Mouse (Mus musculus): ENCODE results near the gene Mcub. TPM values are rescaled to one million over a fixed set of nuclear protein-coding genes. Genes with fewer than 3 reads are reported as not detected.

Gene Mcub
- polyA plus RNA-seq, 1 experiment from 2014 or later: 4.1 TPM

DNA sequence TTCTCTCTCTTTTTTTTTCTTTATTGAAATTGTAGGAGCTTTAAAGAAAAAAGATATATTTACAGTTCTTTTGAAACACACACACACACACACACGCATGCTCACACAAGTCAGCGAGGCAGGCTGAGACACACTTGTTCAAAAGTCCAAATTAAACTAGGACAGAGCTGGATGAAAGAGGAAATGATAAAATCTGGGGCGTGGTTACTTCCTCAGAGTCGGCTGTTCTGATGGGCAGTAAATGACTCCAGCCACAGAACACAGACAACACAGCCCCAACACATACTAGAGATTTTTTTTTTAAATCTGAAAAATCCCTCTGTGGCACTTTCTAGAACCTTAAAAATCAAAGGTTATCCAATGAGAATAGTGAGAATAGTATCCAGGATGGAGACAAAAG, 26.2 kb downstream of the Mcub start:
- WGBS: 41% methylated on average over 4 of the region's 4 CpGs

DNA sequence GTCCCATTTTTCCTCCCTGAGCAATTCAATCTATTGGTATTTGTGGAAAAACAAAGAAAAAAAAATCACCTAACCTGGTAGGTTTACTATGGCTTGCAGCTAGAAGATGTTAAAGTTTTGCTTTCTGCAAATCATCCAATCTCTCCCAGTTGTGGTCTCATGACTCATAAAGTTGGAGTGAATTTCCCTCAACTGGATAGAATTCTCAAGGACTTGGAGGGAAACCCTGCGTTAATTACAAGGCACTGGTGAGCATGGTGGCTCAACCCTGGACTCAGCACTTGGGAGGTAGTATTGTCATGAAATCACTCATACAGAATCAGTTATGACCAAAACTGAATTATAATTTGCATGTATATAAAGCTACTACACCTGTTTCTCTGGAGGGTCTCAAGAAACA, 28.7 kb downstream of the Mcub start:
- Histone ChIP-seq H3K4me1 (replicated peaks; ENCODE audit: control insufficient read depth, insufficient read depth, low read length) (no peaks in the 10 kb centered on the region), H3K27me3 (replicated peaks; ENCODE audit: control insufficient read depth, insufficient read depth, low read length) (no peaks in the 10 kb centered on the region), H3K4me3 (ENCODE audit: low read depth, low read length) (no peak overlapping the region), H3K36me3 (ENCODE audit: control insufficient read depth, insufficient read depth) (no peaks in the 10 kb centered on the region), H3K9ac (ENCODE audit: low read depth, low read length) (no peak overlapping the region), H3K4me2 (replicated peaks; ENCODE audit: low read depth) (no peak overlapping the region), H3K9me3 (ENCODE audit: control insufficient read depth) (no peaks in the 10 kb centered on the region), H3K27ac (ENCODE audit: low read depth, low read length) (no peak overlapping the region)
- no peak for ATAC-seq
- 92% methylated on average over 1 of the region's 1 CpGs for WGBS
- no peak for TF ChIP-seq CTCF (IDR thresholded peaks at IDR 0.05; ENCODE audit: low read depth)

More for the DNA sequence above, 26.2 kb downstream of the Mcub start:
- no peak overlapping the region for H3K9ac ChIP-seq (ENCODE audit: low read depth, low read length)
- no peaks in the 10 kb centered on the region for H3K4me1 ChIP-seq (replicated peaks; ENCODE audit: control insufficient read depth, insufficient read depth, low read length)
- no peak overlapping the region for H3K4me3 ChIP-seq (ENCODE audit: low read depth, low read length)
- H3K27me3 ChIP-seq (replicated peaks; ENCODE audit: control insufficient read depth, insufficient read depth, low read length): no peaks in the 10 kb centered on the region
- no peak for TF ChIP-seq CTCF (IDR thresholded peaks at IDR 0.05; ENCODE audit: low read depth)
- no peaks in the 10 kb centered on the region for H3K36me3 ChIP-seq (ENCODE audit: control insufficient read depth, insufficient read depth)
- no peaks in the 10 kb centered on the region for H3K9me3 ChIP-seq (ENCODE audit: control insufficient read depth)
- no peak overlapping the region for H3K27ac ChIP-seq (ENCODE audit: low read depth, low read length)
- no peak for ATAC-seq
- no peak overlapping the region for H3K4me2 ChIP-seq (replicated peaks; ENCODE audit: low read depth)

DNA sequence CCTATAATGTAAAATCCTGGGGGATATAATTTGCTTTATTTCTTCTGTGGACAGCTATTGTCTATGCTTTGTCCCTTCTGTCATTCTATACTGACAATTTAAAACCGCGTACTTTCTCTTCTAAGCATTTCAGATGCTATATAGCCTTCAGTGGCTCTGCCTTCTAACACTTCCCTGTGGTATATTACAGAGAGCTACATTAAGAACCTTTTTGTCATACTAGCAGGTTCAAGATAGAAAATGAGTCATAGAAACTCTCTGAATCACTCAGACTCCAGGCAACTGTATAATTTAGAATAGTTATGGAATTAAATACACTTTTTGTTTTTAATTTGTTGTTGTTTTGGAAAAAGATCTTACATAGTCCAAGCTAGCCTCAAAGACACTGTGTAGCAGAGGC, 29.2 kb downstream of the Mcub start:
- TF ChIP-seq CTCF (IDR thresholded peaks at IDR 0.05; ENCODE audit: low read depth): no peak
- no peak for ATAC-seq
- no peak overlapping the region for H3K4me3 ChIP-seq (ENCODE audit: low read depth, low read length)
- 93% methylated on average over 2 of the region's 2 CpGs for WGBS
- H3K27me3 ChIP-seq (replicated peaks; ENCODE audit: control insufficient read depth, insufficient read depth, low read length): no peaks in the 10 kb centered on the region
- no peak overlapping the region for H3K4me2 ChIP-seq (replicated peaks; ENCODE audit: low read depth)
- no peak overlapping the region for H3K27ac ChIP-seq (ENCODE audit: low read depth, low read length)
- H3K4me1 ChIP-seq (replicated peaks; ENCODE audit: control insufficient read depth, insufficient read depth, low read length): no peaks in the 10 kb centered on the region
- H3K9ac ChIP-seq (ENCODE audit: low read depth, low read length): no peak overlapping the region
- no peaks in the 10 kb centered on the region for H3K36me3 ChIP-seq (ENCODE audit: control insufficient read depth, insufficient read depth)
- no peaks in the 10 kb centered on the region for H3K9me3 ChIP-seq (ENCODE audit: control insufficient read depth)

- Histone ChIP-seq H3K27me3 (replicated peaks; ENCODE audit: control insufficient read depth, insufficient read depth, low read length) (no peaks in the 10 kb centered on the region), H3K9me3 (ENCODE audit: control insufficient read depth) (no peaks in the 10 kb centered on the region), H3K4me1 (replicated peaks; ENCODE audit: control insufficient read depth, insufficient read depth, low read length) (no peaks in the 10 kb centered on the region), H3K36me3 (ENCODE audit: control insufficient read depth, insufficient read depth) (no peaks in the 10 kb centered on the region), H3K9ac (ENCODE audit: low read depth, low read length) (no peak overlapping the region), H3K27ac (ENCODE audit: low read depth, low read length) (no peak overlapping the region), H3K4me2 (replicated peaks; ENCODE audit: low read depth) (no peak overlapping the region), H3K4me3 (ENCODE audit: low read depth, low read length) (no peak overlapping the region)
- ATAC-seq: no peak
- no peak for TF ChIP-seq CTCF (IDR thresholded peaks at IDR 0.05; ENCODE audit: low read depth)
- 72% methylated on average over 7 of the region's 7 CpGs for WGBS
Measured at GRCm38 (mm10) chr3:129939058-129939457, 30.9 kb downstream of the Mcub start.

DNA sequence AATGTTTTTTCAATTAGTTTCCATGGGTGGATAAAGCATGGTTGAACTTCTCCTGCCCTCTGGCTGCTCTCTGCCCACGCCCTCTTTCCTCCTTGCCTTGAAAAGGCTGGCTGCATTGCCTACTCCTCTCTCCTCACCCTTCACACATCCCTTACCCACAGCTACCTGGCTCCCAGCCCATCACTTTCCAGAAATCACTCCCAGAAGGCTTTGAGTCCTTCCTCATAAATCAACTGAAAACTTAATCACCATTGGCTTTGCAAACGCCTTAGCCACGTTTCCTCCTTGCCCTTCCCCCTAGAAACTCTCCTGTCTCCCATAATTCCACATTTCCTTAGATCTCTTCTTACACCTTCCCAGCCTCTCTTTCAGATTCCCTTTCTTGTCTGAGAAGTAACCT, 32.2 kb downstream of the Mcub start:
- no peak for ATAC-seq
- H3K36me3 ChIP-seq (ENCODE audit: control insufficient read depth, insufficient read depth): no peaks in the 10 kb centered on the region
- H3K4me2 ChIP-seq (replicated peaks; ENCODE audit: low read depth): no peak overlapping the region
- WGBS: 27% methylated on average over 3 of the region's 3 CpGs
- no peaks in the 10 kb centered on the region for H3K4me1 ChIP-seq (replicated peaks; ENCODE audit: control insufficient read depth, insufficient read depth, low read length)
- H3K27me3 ChIP-seq (replicated peaks; ENCODE audit: control insufficient read depth, insufficient read depth, low read length): no peaks in the 10 kb centered on the region
- H3K4me3 ChIP-seq (ENCODE audit: low read depth, low read length): no peak overlapping the region
- H3K27ac ChIP-seq (ENCODE audit: low read depth, low read length): no peak overlapping the region
- H3K9ac ChIP-seq (ENCODE audit: low read depth, low read length): no peak overlapping the region
- no peaks in the 10 kb centered on the region for H3K9me3 ChIP-seq (ENCODE audit: control insufficient read depth)
- no peak for TF ChIP-seq CTCF (IDR thresholded peaks at IDR 0.05; ENCODE audit: low read depth)

DNA sequence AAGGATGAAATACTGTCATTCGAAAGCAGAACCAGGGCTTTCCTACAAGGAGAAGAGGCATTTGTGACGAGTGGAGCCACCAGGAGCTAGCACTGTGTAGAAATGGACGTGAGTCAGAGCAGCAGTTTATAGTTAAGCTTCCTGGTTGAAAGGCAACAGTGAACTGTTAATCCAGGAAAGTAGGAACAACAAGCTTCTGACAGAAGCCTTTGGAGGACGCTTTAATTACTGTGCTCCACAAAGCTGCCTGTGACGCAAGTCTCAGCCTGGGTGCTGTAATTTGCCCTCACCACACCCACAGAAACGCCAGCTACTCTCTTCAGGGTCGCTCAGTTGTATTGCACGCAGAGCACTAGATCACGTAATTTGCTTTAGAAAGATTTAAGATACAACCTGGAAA, 33.4 kb downstream of the Mcub start:
- Histone ChIP-seq H3K9me3 (ENCODE audit: control insufficient read depth) (no peaks in the 10 kb centered on the region), H3K36me3 (ENCODE audit: control insufficient read depth, insufficient read depth) (no peaks in the 10 kb centered on the region), H3K4me1 (replicated peaks; ENCODE audit: control insufficient read depth, insufficient read depth, low read length) (no peaks in the 10 kb centered on the region), H3K4me2 (replicated peaks; ENCODE audit: low read depth) (peak overlapping the region; percentile 1; the same call in 1 of the 2 replicates), H3K9ac (ENCODE audit: low read depth, low read length) (no peak overlapping the region), H3K4me3 (ENCODE audit: low read depth, low read length) (no peak overlapping the region), H3K27me3 (replicated peaks; ENCODE audit: control insufficient read depth, insufficient read depth, low read length) (no peaks in the 10 kb centered on the region), H3K27ac (ENCODE audit: low read depth, low read length) (no peak overlapping the region)
- no peak for TF ChIP-seq CTCF (IDR thresholded peaks at IDR 0.05; ENCODE audit: low read depth)
- ATAC-seq: 0 out of 2 replicates have a peak, but pooled peaks have one; percentile 25
- WGBS: 32% methylated on average over 9 of the region's 9 CpGs

DNA sequence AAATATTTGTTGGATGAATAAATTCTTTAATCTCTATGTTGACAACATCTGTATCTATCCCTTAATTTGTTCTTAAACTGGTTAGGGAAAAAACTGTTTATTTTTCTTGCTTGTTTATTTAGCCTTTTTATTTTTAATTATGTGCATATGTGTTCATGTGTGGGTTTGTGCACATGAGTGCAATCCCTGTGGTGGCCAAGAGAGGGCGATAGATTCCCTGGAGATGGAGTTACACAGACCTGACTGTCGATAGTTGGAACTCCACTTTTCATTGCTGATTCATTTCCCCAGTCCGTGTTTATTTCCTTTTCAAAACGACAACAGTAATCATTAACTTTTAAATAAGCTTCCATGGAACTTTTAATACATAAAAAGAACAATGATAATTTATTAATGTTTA, 37.6 kb downstream of the Mcub start:
- Histone ChIP-seq H3K27me3 (replicated peaks; ENCODE audit: control insufficient read depth, insufficient read depth, low read length) (no peaks in the 10 kb centered on the region), H3K36me3 (ENCODE audit: control insufficient read depth, insufficient read depth) (no peaks in the 10 kb centered on the region), H3K4me1 (replicated peaks; ENCODE audit: control insufficient read depth, insufficient read depth, low read length) (no peaks in the 10 kb centered on the region), H3K27ac (ENCODE audit: low read depth, low read length) (no peak overlapping the region), H3K9me3 (ENCODE audit: control insufficient read depth) (no peaks in the 10 kb centered on the region), H3K9ac (ENCODE audit: low read depth, low read length) (no peak overlapping the region), H3K4me3 (ENCODE audit: low read depth, low read length) (no peak overlapping the region), H3K4me2 (replicated peaks; ENCODE audit: low read depth) (no peak overlapping the region)
- no peak for ATAC-seq
- TF ChIP-seq CTCF (IDR thresholded peaks at IDR 0.05; ENCODE audit: low read depth): peak; percentile 59
- WGBS: 52% methylated on average over 4 of the region's 4 CpGs
